Mouse (Mus musculus): ENCODE results near the gene 4931428L18Rik. TPM values are rescaled to one million over a fixed set of nuclear protein-coding genes. Genes with fewer than 3 reads are reported as not detected.
A peak's percentile ranks its signal among the peaks of the same experiment; 100 is the strongest.

The 4931428L18Rik gene
- polyA plus RNA-seq, 1 experiment from 2014 or later = not detected

DNA sequence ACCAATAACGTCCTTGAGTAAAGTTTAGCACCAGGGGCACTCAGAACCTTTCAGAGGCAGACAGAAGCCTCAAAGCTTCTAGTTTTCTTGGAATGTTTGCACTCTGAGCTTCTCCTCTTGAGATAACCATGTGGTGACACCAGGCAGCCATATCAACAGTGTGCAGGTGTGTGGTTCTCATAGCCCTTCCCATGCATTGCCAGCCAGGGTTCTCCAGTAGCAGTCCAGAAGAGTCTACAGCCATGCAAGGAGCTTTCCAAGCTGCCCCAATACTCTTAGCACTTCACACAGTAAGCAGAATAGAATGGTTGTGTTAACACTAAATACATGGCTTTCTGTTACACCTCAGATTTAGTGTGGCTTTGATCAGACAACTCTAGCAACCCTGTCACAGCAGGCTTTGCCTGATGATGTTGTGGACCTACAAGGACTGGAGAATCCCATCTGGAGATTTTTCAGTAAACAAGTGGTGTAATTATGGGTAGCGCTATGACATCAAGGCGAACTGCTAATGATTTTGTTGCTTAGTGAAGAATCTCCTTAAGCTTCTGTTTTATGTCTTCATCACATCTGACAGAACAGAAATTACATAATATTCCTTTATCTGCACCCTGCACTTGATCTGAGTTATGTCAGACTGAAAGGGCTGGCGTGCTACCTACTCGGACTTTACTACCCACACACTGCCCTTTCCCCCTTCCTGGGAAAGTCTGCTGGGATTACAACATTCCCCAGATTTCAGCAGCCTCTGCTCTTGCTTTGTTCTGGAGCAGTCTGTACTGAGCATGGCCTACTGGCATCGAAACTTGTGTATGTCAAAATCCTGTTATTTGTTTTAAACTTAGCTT lies 149.7 kb downstream of the 4931428L18Rik start:
- Histone ChIP-seq H3K4me2 (no peak overlapping the region), H3K4me1 (replicated peaks) (no peaks in the 10 kb centered on the region), H3K9ac (no peak overlapping the region), H3K4me3 (no peak overlapping the region), H3K27ac (no peak overlapping the region), H3K9me3 (no peaks in the 10 kb centered on the region), H3K36me3 (no peaks in the 10 kb centered on the region), H3K27me3 (no peaks in the 10 kb centered on the region)
- WGBS = 91% methylated on average over 6 of the region's 6 CpGs
- ATAC-seq (ENCODE audit: low FRiP score) = no peak

DNA sequence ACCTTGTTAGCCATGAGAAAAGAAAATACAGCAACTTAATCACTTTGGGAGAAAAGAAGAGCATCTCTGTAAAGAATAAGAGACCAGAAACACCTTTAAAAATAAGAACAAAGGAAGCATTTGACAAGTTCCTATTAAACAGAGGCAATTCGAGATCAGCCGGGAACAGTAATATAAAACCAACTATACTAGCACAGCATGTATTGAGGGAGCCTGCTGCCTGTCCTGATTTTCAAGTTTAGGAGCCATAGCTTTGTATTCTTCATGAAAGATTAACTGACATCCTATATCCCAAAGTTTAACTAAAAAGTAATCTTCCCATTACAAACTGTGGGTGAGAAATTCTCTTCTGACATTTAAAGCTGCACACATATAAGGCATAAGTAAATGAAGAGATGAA lies 151.3 kb downstream of the 4931428L18Rik start:
- Histone ChIP-seq H3K27ac (no peak overlapping the region), H3K4me2 (no peak overlapping the region), H3K4me1 (replicated peaks) (no peaks in the 10 kb centered on the region), H3K9ac (no peak overlapping the region), H3K9me3 (no peaks in the 10 kb centered on the region), H3K36me3 (no peaks in the 10 kb centered on the region), H3K4me3 (no peak overlapping the region), H3K27me3 (no peaks in the 10 kb centered on the region)
- 92% methylated on average over 2 of the region's 2 CpGs for WGBS
- ATAC-seq (ENCODE audit: low FRiP score) = no peak

DNA sequence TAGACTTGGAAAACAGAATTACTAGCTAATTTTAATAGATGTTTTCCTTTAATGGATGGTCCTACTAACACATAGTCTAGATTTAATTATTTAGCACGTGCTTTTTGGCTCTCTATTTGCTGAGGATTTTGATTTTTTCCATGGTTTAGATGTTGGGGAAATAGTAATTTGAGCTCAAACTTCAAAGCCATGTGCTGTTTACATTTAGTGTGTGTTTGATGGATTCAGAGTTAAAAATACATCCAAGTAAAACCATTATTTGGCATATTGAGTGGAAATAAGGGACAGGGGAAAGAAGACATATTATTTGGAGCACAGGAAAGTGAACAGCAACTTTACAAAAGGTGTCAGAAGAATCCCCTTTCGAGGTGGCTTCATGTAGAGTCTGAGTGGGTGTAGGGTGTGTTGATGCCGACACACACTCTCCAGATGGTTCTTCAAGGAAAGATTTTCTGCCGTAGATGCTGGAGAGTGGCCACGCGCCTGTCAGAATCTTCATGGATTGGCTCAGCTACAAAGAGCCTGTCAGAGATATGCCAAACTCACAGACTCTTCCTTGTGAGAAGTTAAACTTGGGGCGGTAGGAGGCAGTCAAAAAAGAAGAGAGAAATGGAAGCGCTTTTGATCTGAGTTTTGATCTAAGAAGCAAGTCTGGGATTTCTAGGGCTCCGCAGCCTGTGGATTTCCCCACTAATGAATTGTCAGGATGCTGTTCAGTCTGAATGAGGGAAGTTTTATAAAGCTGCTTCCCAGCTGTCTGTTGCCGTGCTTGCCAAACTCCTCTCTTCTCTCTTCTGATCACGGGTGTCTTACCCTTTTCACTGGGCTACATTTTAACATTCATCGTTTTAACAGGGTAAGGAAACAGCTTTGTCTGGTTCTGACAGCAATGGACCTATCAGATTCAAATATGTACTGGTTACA lies 157.4 kb downstream of the 4931428L18Rik start:
- no peak for ATAC-seq (ENCODE audit: low FRiP score)

DNA sequence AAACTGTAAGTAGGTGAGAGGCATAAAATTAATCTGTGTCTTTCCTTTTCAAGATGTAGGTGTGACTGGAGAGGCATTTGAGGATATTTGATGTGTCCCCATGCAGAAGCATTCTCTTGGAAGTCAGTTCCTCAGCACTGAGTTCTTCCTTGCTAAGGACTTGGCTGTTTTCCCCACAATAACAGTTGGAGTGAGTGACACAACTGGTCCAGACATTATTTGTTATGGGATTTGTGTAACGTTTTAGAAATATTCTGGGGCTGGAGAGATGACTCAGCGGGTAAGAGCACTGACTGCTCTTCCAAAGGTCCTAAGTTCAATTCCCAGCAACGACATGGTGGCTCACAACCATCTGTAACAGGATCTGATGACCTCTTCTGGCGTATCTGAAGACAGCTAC lies 162.7 kb downstream of the 4931428L18Rik start:
- no peak overlapping the region for H3K27ac ChIP-seq
- H3K9me3 ChIP-seq = no peaks in the 10 kb centered on the region
- 75% methylated on average over 4 of the region's 4 CpGs for WGBS
- no peaks in the 10 kb centered on the region for H3K4me1 ChIP-seq (replicated peaks)
- no peak for ATAC-seq (ENCODE audit: low FRiP score)
- no peak overlapping the region for H3K4me2 ChIP-seq
- no peak overlapping the region for H3K4me3 ChIP-seq
- no peak overlapping the region for H3K9ac ChIP-seq
- H3K36me3 ChIP-seq = no peaks in the 10 kb centered on the region
- no peaks in the 10 kb centered on the region for H3K27me3 ChIP-seq

More for the DNA sequence above, 157.4 kb downstream of the 4931428L18Rik start:
- H3K27me3 ChIP-seq = no peaks in the 10 kb centered on the region
- H3K9ac ChIP-seq = no peak overlapping the region
- H3K4me3 ChIP-seq = no peak overlapping the region
- H3K36me3 ChIP-seq = no peaks in the 10 kb centered on the region
- no peak overlapping the region for H3K4me2 ChIP-seq
- WGBS = 89% methylated on average over 12 of the region's 12 CpGs
- no peaks in the 10 kb centered on the region for H3K4me1 ChIP-seq (replicated peaks)
- no peaks in the 10 kb centered on the region for H3K9me3 ChIP-seq
- H3K27ac ChIP-seq = no peak overlapping the region

DNA sequence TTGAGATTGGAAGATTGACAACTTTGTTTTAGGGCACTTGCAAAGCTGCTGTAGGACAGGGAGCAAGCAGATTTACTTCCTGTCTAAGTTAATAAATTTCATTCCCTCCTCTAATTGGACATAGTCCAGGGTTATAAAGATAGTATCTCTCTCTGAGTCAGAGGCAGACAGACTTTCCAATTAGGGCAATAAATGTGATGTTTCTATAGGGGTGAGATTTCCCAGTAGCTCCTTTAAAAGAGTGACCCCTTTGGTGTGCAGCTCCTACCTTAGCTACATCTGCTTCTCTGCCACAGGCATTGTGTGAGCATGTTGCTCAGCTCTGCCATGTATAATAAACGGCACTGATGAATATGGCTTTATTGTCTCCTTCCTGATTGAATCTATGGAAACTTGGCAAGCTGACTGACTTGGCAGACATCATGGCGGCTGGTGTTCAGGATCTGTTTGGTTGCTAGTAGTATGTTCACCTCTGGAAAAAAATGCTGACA lies 163.6 kb downstream of the 4931428L18Rik start:
- Histone ChIP-seq H3K27ac (no peak overlapping the region), H3K27me3 (no peaks in the 10 kb centered on the region), H3K4me3 (no peak overlapping the region), H3K4me2 (no peak overlapping the region), H3K4me1 (replicated peaks) (no peaks in the 10 kb centered on the region), H3K9ac (no peak overlapping the region), H3K9me3 (no peaks in the 10 kb centered on the region), H3K36me3 (no peaks in the 10 kb centered on the region)
- WGBS = 65% methylated on average over 2 of the region's 2 CpGs
- ATAC-seq (ENCODE audit: low FRiP score) = peak; percentile 39; the same call in 1 of the 2 replicates

DNA sequence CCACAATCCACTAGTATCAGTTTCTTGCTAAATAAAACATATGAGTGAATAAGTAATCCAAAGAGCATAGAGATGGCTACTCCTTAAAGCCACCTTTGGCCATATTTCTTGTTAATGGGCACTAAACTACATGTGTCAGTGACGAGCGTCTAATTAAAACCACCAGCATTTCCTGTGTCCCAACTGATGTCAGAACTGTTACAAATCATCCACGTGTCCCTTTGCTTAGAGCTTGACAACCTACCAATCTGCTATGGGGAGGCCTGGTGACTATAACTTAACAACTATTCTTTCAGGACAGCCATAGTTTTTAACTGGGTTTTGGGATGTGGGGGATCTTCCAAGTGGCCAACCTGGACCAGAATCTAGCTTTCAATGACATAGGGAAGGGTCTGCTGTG lies 164.3 kb downstream of the 4931428L18Rik start:
- Histone ChIP-seq H3K4me1 (replicated peaks) (no peaks in the 10 kb centered on the region), H3K4me2 (no peak overlapping the region), H3K9ac (no peak overlapping the region), H3K9me3 (no peaks in the 10 kb centered on the region), H3K27ac (no peak overlapping the region), H3K27me3 (no peaks in the 10 kb centered on the region), H3K4me3 (no peak overlapping the region), H3K36me3 (no peaks in the 10 kb centered on the region)
- no peak for ATAC-seq (ENCODE audit: low FRiP score)
- WGBS = 85% methylated on average over 3 of the region's 3 CpGs

DNA sequence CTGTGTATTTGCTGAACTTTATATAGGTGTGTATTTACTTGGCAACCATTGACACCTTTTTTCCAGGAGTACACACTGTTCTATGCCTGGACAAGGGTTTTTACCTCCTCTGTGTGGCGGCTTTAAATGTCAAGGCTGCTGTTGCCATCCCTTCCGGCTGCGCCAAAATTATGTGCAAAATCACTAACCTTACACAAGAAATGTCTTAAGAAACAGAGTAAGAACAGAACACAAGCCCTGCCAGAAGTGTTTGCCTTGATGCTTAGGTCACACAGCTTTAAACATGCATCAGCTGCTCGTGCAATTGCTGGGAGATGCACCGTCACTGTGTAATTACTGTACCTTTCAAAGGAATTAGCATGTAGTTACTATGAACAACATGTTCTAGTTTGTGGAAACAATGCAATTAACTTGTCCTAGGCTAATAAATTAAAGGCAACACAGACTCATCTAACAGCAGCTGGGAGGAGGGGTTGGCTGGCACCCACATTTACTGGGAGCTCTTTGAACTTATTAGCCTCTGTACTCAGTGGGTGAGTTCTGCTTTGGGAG lies 171.0 kb downstream of the 4931428L18Rik start:
- no peak for ATAC-seq (ENCODE audit: low FRiP score)
- Histone ChIP-seq H3K27ac (no peak overlapping the region), H3K4me2 (no peak overlapping the region), H3K4me3 (no peak overlapping the region), H3K36me3 (no peaks in the 10 kb centered on the region), H3K9me3 (no peaks in the 10 kb centered on the region), H3K9ac (no peak overlapping the region), H3K27me3 (no peaks in the 10 kb centered on the region), H3K4me1 (replicated peaks) (no peaks in the 10 kb centered on the region)
- 87% methylated on average over 5 of the region's 5 CpGs for WGBS

DNA sequence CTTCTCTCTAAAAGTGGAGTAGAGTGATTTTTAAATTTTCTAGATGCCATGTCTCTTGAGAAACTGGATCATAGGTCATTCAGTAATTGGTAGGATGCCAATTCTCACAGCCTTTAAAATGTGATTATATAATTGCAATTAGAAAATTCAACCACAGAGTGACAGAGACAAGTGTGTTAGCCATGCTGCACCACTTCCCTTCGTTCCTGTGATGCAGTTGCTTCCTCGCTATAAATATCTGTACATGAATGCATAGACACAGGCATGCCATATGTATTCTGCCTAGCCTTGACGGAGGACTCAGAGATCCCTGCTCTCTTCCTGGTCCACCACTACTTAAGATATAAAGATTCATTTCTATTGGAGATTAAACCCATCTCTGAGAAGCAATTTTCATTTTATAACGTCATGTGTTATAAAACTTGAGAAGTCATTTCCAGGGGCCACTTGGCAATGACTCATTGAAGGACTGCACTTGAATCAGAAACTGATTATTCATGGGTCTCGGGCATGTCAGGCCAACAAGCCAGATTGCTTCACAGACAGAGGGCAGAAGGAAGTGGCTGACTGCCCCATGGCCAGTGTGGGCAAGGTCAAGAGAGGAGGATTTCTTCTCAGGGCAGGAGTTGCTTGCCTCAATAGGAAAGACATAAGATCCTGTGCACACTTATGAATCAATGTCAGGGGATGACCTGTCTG lies 172.4 kb downstream of the 4931428L18Rik start:
- no peak overlapping the region for H3K27ac ChIP-seq
- H3K9me3 ChIP-seq = no peaks in the 10 kb centered on the region
- WGBS = 88% methylated on average over 5 of the region's 5 CpGs
- H3K4me3 ChIP-seq = no peak overlapping the region
- no peak for ATAC-seq (ENCODE audit: low FRiP score)
- no peaks in the 10 kb centered on the region for H3K36me3 ChIP-seq
- H3K9ac ChIP-seq = no peak overlapping the region
- H3K4me2 ChIP-seq = no peak overlapping the region
- H3K27me3 ChIP-seq = no peaks in the 10 kb centered on the region
- no peaks in the 10 kb centered on the region for H3K4me1 ChIP-seq (replicated peaks)

DNA sequence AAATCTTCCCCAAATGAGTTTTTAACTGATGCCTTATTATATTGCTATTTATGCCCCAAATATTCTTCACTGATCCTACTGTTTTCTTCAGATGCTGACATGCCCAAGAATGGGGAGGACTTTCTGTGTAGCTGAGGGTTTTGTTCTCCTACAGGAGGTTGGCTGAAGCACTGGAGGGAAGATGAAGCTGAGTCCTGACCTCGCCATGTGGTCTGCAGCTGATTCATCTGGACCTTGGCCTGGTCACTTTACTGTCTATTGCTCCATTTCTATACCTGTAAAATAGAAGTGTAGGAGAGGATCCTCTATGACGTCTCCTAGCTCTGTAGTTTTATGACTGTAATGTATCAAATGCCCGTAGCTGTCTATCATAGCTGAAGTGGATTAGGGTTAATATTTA lies 179.3 kb downstream of the 4931428L18Rik start:
- H3K4me3 ChIP-seq = no peak overlapping the region
- H3K36me3 ChIP-seq = no peaks in the 10 kb centered on the region
- no peaks in the 10 kb centered on the region for H3K9me3 ChIP-seq
- no peak for ATAC-seq (ENCODE audit: low FRiP score)
- no peak overlapping the region for H3K4me2 ChIP-seq
- no peak overlapping the region for H3K27ac ChIP-seq
- no peaks in the 10 kb centered on the region for H3K27me3 ChIP-seq
- H3K9ac ChIP-seq = no peak overlapping the region
- 92% methylated on average over 3 of the region's 3 CpGs for WGBS
- no peaks in the 10 kb centered on the region for H3K4me1 ChIP-seq (replicated peaks)

DNA sequence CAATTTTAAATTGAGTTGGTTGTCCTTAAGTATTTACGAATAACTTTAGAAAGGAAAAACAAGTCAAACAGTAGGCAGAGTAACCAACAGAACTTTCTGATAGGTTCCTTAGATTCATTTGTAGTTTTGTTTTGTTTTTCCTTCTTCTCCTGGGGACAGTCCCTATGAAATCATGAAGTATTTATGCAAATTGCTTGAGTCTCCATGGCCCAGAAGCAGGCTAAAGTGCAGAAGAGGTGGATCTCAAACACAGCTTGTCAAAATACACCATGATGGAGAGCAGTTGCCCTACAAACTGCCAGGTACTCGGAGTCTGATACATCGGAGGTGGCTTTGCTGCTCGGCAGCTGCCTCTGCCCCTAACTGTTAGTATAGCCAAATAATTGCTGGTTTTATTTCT lies 179.7 kb downstream of the 4931428L18Rik start:
- WGBS = 90% methylated on average over 4 of the region's 4 CpGs

DNA sequence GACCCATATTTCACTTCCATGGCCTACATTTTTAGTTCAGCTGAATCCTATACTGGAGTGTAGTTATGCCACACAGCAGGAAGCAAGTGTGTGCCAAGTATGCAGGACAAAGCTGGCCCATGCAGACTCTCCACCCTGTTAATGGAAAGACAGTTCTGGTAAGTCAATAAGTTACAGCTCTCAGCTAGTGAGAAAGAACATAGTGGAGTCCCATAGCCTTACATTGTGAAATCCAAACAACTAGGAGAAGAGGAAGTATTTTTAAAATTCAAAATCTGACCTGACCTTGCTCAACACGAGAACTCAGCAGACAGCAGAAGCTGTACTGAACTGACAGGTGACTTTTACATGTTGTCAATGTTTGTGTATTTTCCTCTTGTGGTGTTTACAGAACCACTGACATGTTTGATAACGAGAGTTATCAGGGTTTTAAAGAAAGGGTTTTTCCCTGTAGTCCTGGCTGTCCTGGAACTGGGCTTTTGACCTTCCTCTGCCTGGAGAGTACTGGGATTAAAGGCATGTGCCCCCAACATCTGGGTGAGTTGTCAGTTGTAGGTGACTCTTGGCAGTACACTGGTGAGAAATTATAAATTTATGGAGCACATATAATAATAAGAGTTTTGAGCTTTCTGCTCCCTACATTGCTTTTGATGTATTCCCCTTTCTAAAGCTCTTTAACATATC lies 188.5 kb downstream of the 4931428L18Rik start:
- Histone ChIP-seq H3K27ac (no peak overlapping the region), H3K4me1 (replicated peaks) (no peaks in the 10 kb centered on the region), H3K9ac (no peak overlapping the region), H3K4me3 (no peak overlapping the region), H3K27me3 (no peaks in the 10 kb centered on the region), H3K36me3 (no peaks in the 10 kb centered on the region), H3K4me2 (no peak overlapping the region), H3K9me3 (no peaks in the 10 kb centered on the region)
- WGBS = 72% methylated on average over 2 of the region's 2 CpGs
- no peak for ATAC-seq (ENCODE audit: low FRiP score)

More for the DNA sequence above, 179.7 kb downstream of the 4931428L18Rik start:
- H3K4me1 ChIP-seq (replicated peaks) = no peaks in the 10 kb centered on the region
- no peak overlapping the region for H3K9ac ChIP-seq
- H3K9me3 ChIP-seq = no peaks in the 10 kb centered on the region
- H3K27me3 ChIP-seq = no peaks in the 10 kb centered on the region
- H3K36me3 ChIP-seq = no peaks in the 10 kb centered on the region
- no peak overlapping the region for H3K4me2 ChIP-seq
- no peak for ATAC-seq (ENCODE audit: low FRiP score)
- no peak overlapping the region for H3K27ac ChIP-seq
- no peak overlapping the region for H3K4me3 ChIP-seq
